Mouse (Mus musculus): ENCODE results near the gene Ddx23.

DNA sequence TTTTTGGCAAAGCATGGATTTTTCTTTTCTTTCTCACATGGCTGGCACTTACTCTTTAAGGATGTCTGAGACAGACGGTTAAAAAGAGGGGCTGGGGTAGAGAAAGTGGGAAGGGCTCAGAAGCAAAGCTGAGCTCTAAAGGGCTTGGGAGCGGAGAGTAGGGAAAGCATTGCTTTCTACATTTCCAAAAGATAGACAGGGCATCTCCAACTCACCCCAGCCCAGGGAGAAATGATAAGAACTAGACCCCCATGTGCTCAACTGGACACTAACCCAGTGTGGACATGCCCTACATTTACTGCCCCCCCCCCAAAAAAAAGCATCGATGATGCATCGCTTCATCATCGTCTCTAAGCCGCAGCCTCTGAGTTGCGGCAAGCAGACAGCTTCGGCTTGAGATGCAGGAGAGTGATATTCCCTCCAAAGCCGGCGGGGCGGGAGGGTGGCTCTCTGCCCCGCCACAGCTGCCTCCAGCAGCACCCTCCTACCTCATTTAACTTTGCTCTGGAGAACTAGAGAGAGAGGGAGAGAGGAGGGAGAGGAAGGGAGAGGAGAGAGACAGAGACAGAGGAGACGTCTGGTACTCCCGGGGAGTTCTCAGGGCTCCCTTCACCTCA is 13.0 kb upstream of the Ddx23 start:
- no peak for TF ChIP-seq POLR2AphosphoS2 (IDR thresholded peaks at IDR 0.05; ENCODE audit: low read length)
- TF ChIP-seq GATA1 (IDR thresholded peaks at IDR 0.05; ENCODE audit: low read depth, low read length), result no peak
- TF ChIP-seq CTCF (IDR thresholded peaks at IDR 0.05 in 2 of 3, conservative IDR thresholded peaks at IDR 0.05 in 1 of 3; ENCODE audit: control insufficient read depth in 1 of 3, insufficient read depth in 1 of 3, low read depth in 2 of 3, low read length in 3 of 3, poor library complexity in 1 of 3, severe bottlenecking in 1 of 3), result no peak
- no peak for TF ChIP-seq POLR2A (IDR thresholded peaks at IDR 0.05; ENCODE audit: control insufficient read depth in 1 of 2, insufficient read depth in 1 of 2, low read depth in 1 of 2, low read length in 2 of 2, poor library complexity in 1 of 2)
- no peak for TF ChIP-seq KAT2A (conservative IDR thresholded peaks at IDR 0.05; ENCODE audit: low read depth, low read length)
- no peak for TF ChIP-seq ZMIZ1 (IDR thresholded peaks at IDR 0.05; ENCODE audit: low read depth, low read length)
- no peak for TF ChIP-seq CHD2 (IDR thresholded peaks at IDR 0.05; ENCODE audit: low read length)
- no peak for TF ChIP-seq MYC (IDR thresholded peaks at IDR 0.05; ENCODE audit: low read depth, low read length)
- TF ChIP-seq RAD21 (IDR thresholded peaks at IDR 0.05; ENCODE audit: low read depth, low read length), result no peak
- TF ChIP-seq MAX (IDR thresholded peaks at IDR 0.05; ENCODE audit: low read length), result no peak

Measured in MEL (cell line).